8 mouse cellular contexts compared by ENCODE assay signal in genomic region chr9:42944536-42945006, GRCm38 (mm10). TPM values are rescaled to one million over a fixed set of nuclear protein-coding genes. Genes with fewer than 3 reads are reported as not detected.
DNase-seq lines count a peak whose midpoint lies in the region; ATAC-seq and TF ChIP-seq lines count a peak whose summit lies in the region.

No protein-coding gene starts in this region.

- ATAC-seq in forebrain, embryonic 15.5 days (replicated peaks), result peak; percentile 91
- ATAC-seq in neutrophil, adult 5-6 weeks (ENCODE audit: extremely low read depth, insufficient number of reproducible peaks, low FRiP score, poor library complexity, severe bottlenecking), result peak; percentile 30; the same call in 1 of the 2 replicates

- TF ChIP-seq POLR2A in lung, adult 2 months (IDR thresholded peaks at IDR 0.05; ENCODE audit: borderline replicate concordance, extremely low read depth, low read depth, low read length), result no peak

- under 1% methylated on average over 49 of the region's 52 CpGs for WGBS in forebrain, embryonic 15.5 days
- whole genome bisulfite sequencing in lung, adult 2 months, result under 1% methylated on average over 51 of the region's 52 CpGs

- peak overlapping the region; percentile 61 for H3K9ac ChIP-seq in forebrain, embryonic 15.5 days (replicated peaks)

- no peaks in the 10 kb centered on the region for H3K9me3 ChIP-seq in forebrain, embryonic 15.5 days

- peak overlapping the region; percentile 88 for H3K4me2 ChIP-seq in forebrain, embryonic 15.5 days (replicated peaks)

- H3K4me3 ChIP-seq in forebrain, embryonic 15.5 days, result peak overlapping the region; percentile 53
- peak overlapping the region; percentile 40 for H3K4me3 ChIP-seq in lung, adult 2 months (replicated peaks; ENCODE audit: extremely low read depth, low read depth, low read length)

- TF ChIP-seq CTCF in lung, adult 2 months (IDR thresholded peaks at IDR 0.05; ENCODE audit: insufficient read depth, low read length), result peak; percentile 74

- H3K27ac ChIP-seq in forebrain, embryonic 15.5 days (replicated peaks), result peak overlapping the region; percentile 23; the same call in 1 of the 2 replicates

- no peaks in the 10 kb centered on the region for H3K36me3 ChIP-seq in forebrain, embryonic 15.5 days

- DNase-seq in ES-CJ7 (ENCODE audit: low read depth, low spot score), result peak; percentile 85
- DNase-seq in cerebellum, adult 11 months, result peak; percentile 75
- peak; percentile 58 for DNase-seq in heart, postnatal 25 days (ENCODE audit: low spot score)
- DNase-seq in layer of hippocampus, adult 18-20 months (ENCODE audit: low spot score in 2 of 2), result peak; percentile 81 to 91
- DNase-seq in lung, adult 2 months, result peak; percentile 83
- DNase-seq in testis, postnatal 14 days (ENCODE audit: low spot score), result peak; percentile 82

- no peaks in the 10 kb centered on the region for H3K27me3 ChIP-seq in forebrain, embryonic 15.5 days

- intact Hi-C loops in heart, postnatal 25 days (cut with DNase I), result loop anchor here (1.0 to 5.0 kb wide), 4 partner anchors 156 to 556 kb away; no protein-coding TSS in a partner anchor

- peaks cover 13% of the 10 kb centered on the region for H3K4me1 ChIP-seq in forebrain, embryonic 15.5 days
- H3K4me1 ChIP-seq in lung, adult 2 months (ENCODE audit: control insufficient read depth, insufficient read depth, low read length), result peaks cover 4% of the 10 kb centered on the region; the same call in 1 of the 2 replicates

RNA-seq across cellular contexts. Expression of gene Grik4, which starts 0.3 kb away (rescaled TPM):
- polyA plus RNA-seq in forebrain, embryonic 15.5 days (2015; fragmentation: Nextera tagmentation; extraction: Ambion mirVana), result 3.8 and 4.4 TPM in 2 replicates
- total RNA-seq in heart, postnatal 25 days (2021), result under 1 TPM; 0.03 to 0.08 TPM
- total RNA-seq in layer of hippocampus, adult 18-20 months (2021), result 10 to 100 TPM; 50.7 to 54.9 TPM
- polyA plus RNA-seq in lung, adult 2 months (2012; rRNA removed), result 0.31 and 0.93 TPM in 2 replicates
- not detected in 2 replicates for total RNA-seq in neutrophil, adult 5-6 weeks (2017)

Comparison
In these comparisons a context has a peak if more than half of its experiments do, and no peak if none do; other contexts are left out.
1. Peak in every context shown above with its lines: DNase-seq, ATAC-seq, H3K4me3 ChIP-seq and H3K27ac ChIP-seq.
2. RNA of gene Grik4, which starts 0.3 kb away (total RNA-seq): 50.7 to 54.9 TPM in layer of hippocampus, adult 18-20 months; 0.03 to 0.08 TPM in heart, postnatal 25 days and not detected in neutrophil, adult 5-6 weeks; every median in the first group is over 10 times any median in the second.